Mouse (Mus musculus) fibroblast of lung, adult 2 months (primary cell): Measurements from ENCODE around the gene Ubl3.

Experiments
- DNase-seq: peaks from one replicate; pipeline ENCODE4 v3.0.0-alpha.2; 2011; ENCODE audit warnings: low read depth

Ubl3 gene

DNA sequence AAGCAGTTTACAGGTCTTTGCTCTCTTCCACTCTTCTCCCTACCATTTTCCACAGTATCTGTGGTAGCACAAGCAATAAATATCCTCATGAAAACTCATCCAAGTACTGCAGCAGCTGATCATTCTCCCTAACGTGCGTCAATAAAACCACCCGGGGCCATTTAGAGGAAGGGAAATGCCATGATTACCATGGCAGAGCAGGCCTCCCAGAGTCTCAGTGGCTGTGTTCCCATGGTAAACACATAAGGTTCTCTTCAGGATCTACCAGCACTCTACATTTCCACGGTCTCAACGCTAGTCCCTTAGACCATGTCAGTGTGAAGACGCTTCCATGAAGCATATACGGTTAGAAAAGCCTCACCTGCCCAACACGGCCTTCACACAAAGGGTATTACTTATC, 26.0 kb downstream of the Ubl3 start:
- no peak for DNase-seq

DNA sequence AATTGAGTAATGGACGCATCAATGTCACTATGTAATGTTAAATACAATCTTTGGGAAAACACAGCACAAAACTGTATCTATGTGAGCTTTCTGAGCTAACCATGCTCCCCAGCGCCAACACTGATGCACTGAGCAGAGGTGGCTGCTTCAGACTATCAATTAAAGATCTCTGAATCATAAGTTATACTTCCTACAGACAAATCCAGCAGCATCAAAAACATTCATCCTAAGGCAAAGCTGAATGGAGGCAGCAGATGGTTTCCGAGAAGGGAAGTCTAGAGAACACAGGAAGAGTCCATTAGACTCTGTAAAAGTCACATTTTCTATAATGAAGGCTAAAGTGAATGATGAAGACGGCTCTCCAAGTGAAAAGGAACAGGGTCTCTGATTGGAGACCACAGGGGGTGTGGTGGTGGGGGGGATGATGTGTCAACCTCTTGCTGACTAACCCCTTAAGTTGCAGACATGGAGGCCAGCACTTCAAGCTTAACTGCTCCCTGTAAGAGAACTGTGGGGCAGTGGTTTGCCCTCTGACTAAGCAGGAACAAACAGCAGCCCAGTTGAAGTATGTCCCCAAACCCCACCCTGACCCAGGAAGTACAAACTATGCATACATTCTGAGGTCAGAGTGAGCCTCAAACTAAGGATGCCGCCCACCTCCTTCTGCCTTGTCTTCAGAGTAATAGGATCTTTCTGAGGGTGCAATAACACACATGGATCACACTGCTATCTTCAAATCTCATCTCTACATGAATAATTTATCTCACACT, 29.2 kb downstream of the Ubl3 start:
- no peak for DNase-seq

DNA sequence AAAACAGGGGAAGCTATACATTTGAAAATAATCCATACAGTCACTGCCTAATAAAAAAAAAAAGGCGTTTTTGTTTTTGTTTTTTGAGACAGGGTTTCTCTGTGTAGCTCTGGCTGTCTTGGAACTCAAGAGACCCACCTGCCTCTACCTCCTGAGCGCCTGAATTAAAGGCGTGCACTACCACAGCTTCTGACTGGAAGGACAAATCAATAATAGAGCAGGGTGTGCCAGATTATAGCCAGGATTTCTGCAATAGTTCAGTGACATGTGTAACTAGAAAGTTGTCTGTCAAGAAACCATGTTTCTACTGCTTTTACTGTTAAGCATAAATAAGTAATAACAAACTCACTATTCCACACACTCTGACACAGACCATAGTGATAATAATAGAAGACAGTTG, 30.2 kb downstream of the Ubl3 start:
- no peak for DNase-seq

DNA sequence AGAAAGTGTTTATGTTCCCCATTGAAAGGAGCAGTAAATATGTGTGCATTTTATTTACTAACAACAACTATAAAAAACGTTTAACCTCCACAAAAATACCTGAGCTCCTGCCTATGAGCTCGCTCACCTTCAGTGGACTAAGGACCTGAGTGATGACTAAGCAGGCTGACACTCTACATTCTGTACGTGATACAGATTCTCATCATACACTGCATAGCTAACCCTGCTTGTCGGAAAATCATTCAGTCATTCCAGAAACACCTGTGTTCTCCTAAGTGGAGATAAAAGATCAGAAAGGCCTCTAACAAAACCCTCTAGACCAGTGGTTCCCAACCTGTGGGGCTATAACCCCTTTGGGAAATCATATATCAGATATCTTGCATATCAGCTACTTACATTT, 35.1 kb downstream of the Ubl3 start:
- no peak for DNase-seq

DNA sequence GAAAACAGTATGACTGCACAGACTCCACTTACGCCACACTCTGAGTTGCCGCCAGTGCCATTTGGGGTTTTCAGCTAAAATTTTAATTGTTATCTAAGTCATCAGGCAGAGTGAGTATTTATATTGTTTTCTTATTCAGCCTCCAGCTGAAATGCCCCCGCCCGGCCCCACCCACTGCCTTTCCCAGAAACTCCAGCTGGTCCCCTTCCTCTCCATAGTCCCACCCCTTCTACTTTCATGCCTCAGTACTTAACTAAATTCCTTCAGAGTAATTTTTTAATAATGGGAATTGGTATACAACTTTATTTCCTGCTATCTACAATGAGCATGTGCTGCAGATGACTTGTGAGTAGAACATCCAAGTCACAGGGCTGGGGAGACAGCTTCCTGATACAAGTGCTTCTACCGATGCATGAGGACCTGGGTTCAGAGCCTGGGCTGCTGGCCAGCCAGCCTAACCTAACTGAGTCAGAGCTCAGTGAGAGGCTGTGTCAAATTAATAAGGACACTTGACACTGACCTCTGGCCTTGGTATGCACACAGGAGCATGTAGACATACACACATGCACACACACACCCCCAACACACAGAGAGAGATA, 40.4 kb downstream of the Ubl3 start:
- DNase-seq: no peak

DNA sequence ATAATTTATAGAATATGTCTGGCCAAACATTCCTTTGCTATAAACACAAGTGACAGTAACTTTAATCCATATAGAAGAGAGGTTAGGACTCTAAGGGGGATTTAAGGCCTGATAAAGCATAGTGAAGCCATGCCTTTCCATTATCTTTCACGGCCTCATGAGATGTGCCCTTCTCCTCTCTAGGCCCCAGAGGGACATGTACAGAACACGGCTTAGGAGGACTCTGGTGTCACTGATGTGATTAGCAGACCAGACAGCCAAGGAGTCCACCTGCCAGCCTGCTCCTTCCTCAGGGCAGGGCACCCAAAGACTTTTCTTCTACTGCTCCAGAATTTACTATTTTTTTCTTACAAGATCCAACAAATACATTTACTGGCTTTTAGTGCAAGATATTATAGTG, 42.3 kb downstream of the Ubl3 start:
- no peak for DNase-seq

DNA sequence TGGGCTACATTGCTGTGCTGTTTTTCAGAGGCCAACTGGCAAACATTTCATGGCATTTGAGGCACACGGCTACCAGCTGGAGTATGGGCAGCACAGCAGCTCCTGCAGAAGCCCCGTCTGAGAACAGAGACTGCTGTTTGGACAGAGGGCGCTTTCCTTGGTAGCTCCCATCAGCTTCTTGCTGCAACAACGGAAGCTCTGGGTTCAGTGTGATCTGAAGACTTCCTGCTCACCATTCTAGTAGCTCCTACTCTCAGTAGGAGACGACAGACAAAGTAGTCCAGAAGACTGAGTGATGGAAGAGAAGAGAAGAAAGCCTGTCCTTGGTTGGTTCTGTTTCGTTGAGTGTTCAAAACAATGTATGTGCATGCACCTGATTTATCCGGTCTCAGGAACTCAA, 42.9 kb downstream of the Ubl3 start:
- DNase-seq: no peak

DNA sequence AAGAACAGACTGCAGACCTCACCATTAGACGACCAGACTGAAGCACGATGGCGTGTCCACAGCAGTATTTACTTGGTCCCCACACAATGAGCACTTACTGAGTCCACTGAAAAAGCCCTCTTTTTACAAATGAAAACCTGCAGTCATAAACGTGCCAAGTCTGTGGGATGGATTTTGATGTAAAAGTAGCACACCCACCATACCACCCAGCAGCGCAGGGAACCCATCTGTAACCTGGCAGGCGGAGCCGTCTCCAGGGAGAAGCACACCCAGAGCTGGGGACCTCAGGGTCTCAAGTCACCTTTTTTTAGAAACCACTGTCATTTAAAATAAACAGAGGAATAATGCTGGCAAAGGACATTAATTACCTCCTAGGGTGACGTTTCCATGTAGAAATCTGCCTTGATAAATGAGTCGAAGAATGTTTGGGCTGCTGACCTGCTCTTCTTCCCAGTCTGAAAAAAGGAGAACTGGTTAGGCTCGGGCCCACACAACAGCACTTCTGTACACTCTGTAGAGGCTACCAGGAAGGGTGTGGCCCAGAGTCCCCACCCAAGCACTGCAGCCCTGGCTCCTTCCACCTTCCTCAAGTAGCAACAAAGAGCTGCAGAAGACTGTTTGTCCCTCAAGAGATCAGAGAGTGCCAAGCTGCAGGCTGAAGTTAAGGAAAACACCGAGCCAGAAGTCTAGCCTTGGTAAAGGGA, 43.5 kb downstream of the Ubl3 start:
- no peak for DNase-seq

DNA sequence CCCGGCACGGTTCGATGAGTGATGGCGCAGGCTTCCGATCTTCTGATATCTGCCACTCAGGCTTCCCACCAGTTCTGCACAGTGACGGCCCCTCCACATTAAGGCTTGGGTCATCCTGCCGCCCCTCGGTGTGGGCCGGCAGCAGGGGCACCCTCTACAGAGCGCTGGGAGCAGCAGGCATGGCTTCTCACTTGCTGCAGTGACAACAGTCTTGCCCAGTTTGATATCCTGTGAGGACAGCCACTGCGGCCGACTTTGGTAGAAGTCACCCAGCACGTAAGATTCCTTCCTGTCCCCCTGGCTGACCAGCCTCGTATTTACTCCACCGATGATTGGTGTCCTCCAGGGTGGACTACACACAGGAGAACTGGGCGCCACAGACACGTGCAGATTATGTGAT, 47.2 kb downstream of the Ubl3 start:
- DNase-seq: no peak

DNA sequence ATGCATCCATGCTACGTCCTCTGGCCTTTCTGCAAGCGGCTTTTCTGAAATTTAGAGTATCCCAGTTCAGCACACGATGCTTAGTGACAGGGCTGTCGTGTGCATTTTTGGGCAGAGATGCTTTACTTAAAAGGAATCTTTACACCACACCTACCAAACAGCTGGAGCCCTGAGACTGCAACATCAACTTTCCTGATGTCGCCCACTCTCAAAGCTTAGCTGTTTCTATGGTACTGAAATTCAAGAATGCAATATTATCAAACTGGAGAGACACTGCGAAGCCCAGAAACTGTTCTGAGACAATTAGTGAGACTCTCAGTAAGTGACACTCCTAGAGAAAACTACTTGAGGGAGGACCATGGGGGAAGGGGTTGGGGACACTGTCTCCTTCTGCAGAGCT, 50.4 kb downstream of the Ubl3 start:
- DNase-seq: no peak

DNA sequence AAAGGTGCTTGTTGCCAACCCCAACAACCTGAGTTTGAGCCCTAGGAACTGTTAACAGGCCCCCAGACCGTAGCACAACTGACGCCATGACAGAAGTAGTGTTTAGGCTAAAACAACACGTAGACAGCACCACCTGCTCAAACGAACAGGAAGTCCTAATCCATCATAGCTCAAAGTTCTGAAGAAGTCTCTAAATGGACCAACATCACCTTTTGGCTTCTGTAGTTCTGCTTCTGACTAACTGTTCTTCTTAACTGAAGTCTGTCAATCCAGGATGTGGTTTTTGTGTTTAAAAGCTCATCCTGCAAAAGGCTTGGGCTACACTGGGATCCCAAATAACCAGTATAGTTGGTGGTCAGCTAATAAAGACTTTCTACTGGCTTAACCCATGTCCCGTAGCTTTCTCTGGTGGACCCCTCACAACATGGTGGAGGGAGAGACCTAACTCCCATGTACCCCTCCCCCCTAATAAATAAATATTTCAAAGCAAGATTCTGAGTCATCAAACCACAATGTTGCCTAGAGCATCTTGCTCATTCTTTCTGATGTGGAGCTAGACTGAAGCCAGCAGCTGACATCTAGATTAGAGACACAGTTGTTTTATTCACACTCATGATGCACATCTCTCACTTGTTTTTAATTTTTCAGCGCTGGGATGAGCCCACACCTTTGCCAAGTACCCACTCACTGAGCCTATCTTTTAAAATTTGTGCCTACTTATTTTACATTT, 51.2 kb downstream of the Ubl3 start:
- DNase-seq: no peak

DNA sequence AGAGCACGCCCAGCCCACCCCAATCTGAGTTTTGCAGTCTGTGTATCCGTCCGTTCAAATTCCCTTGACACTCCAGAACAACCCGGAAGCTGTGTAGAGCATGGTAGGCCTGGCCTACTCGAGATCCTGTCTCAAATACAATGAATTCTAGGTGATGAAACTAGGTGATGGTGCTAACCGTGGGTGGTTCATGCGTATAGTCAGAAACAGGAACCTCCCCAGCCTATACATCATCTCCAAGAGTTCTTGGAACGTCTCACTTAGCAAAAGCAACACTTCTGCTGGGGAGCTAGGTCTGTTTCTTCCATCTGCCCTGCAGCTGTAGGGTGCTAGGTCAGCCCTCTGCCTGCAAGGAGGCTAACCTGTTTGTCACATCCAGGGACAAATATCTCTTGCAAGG, 52.1 kb downstream of the Ubl3 start:
- no peak for DNase-seq

DNA sequence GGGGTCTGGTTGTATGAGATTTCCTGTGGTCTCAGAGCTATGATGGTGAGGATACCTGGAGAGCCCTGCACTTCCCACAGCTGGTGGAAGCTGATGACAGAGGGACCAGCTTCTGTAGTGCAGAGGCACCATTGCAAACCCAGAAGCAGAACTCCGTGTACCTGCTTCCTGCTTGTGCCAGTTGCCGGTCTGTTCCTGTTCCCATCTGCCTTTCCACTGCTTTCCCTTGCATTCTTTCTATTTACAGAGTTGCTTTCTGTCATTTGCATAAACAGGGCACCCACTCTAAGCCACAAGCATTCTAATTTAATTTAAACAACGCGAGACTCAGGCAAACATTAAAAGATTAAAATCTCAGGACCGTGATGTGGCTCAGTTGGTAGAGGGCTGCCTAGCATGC, 53.0 kb downstream of the Ubl3 start:
- no peak for DNase-seq

DNA sequence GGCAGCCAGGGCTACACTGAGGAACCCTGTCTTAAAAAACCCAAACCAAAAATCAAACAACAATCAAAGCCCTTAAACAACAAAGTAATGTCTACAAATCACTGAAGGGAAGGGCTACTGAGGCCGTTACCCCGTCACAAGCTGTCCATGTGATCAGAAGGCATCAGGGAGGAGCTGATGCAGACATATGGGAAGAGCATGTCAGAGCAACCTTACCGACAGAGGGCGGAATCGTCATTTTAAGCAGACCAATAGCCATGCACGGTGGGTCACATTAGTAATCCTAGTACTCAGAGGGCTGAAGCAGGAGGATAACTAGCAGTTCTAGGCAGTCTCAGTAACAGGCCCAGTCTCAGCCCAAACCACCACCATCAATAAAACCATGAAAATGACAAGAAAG, 56.6 kb downstream of the Ubl3 start:
- DNase-seq: no peak

DNA sequence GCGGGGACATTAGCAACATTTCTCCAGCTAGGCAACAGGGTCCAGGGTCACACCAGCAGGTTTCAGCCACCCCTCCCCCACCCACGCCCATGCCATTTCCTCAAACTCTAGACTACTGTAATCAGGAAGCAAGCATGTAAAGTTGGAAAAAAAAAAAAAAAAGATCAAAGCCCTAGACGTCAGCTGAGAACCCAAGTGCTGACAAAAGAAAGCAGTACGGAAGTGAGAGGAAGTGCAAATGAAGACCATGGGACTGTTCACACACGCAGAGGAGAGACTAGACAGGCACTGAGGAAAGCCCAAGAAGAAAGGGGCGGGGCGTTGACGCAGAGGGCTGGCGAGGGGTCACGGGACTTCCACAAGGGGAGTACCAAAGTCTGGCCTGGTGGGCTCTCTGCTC, 57.4 kb downstream of the Ubl3 start:
- DNase-seq: no peak

DNA sequence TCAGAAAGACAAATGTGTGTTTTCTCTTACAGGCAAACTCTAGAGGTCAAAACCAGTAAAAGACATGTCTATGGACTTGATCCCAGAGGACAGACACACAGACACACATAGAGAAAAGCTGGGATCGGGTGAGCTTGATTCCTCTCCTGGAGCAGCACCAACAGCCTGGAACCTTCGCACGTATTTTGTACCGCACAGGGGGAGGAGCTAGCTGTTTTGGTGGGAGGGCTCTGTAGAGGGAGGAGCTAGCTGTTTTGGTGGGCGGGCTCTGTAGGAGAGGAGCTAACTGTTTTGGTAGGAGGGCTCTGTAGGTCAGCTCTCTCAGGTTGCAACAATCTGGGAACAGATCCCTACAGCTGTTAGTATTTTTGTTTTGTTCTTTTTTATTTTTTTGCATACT, 58.3 kb downstream of the Ubl3 start:
- DNase-seq: no peak

DNA sequence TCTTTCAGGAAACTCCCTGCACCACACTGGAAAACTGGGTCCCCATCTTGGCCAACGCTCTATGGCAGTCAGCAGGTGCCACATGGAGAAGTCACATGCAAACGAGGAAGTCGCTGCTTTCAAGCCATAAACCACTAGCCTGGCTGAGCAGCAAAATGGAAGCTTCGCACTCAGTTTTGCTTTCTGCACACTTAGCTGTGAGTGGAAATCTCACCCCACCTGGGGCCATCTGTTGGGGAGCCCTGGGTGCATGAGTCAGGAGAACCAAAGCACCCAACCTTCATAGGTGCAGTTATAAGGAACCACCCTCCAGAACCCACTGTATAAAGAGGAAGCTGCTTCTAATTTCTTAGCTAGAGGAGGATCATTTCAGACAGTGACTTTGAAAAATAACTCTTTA, 59.6 kb downstream of the Ubl3 start:
- DNase-seq: no peak

DNA sequence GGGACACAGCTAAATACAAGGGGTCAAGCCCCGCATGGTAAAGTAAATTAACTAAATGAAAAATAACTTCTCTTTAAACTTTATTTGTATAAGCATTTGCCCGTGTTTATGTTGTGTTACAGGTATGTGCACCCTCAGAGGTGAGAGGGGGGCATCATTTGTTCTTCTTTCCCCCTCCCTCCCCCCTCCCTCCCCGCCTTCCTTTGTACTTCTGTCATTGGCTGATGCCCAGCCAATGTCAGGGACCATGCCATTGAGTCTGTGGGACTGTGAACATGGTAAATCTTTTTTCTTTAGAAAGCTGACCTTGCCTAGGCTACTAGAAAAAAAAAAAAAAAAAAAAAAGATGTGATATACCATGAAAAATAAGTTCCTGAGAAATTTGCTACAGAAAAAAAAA, 62.2 kb downstream of the Ubl3 start:
- no peak for DNase-seq

DNA sequence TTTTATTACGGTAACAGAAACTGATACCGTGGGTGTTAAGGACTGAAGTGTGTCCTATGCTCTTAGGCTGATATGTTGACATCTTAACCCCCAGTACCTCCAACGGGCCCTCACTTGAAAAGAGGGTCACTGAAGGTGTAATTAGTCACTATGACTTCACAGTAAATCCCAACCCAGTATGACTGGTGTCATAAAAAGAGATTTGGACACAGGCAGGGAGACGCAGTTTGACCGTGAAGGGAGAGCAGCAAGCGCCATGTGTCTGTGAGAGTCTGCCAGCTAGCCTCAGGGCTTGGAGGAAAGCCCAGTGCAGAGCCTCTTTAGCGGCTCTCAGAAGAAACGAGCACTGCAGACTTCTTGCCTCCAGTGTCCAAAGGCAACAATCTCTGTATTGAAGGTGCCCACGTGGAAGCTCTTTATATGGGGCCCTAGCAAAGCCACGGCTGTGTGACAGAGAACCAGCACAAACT, 62.8 kb downstream of the Ubl3 start:
- DNase-seq: peak; percentile 67

DNA sequence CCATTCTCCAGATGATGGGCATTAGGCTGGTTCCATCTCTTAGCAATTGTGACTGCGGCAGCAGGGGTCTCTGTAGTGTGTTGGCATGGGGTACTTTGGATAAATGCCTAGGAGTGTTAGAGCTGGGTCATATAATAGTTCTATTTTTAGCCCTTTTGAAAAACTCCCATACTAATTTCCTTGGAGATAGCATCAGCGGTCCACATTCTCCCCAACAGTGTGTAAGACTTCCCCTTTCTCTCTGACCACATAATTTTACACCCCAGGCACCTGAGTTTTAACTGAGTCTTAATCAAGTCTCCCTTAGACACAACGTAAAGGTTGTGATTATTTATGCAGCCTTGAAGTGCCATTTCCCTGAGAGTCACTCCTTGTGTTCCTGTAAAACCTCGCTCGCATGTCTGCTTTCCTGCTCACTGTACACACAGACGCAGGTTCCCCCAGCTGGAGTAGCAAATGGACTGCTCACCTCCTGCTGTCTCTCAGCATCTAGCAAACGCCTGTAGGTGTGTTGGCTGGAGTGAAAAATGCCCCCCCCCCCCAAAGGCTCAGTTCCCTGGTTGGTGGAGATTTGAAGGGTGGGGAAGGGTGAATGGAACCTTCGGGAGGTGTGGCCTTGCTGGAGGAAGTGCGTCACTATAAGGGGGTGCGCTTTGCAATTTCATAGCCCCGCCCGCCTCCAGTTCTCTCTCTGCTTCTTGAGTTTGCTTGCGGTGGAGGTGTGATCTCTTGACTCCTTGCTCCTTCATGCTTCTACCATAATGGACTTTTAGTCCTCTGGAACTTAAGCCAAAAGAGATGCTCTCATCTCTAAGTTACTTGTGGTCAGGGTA, 63.5 kb downstream of the Ubl3 start:
- DNase-seq: no peak

DNA sequence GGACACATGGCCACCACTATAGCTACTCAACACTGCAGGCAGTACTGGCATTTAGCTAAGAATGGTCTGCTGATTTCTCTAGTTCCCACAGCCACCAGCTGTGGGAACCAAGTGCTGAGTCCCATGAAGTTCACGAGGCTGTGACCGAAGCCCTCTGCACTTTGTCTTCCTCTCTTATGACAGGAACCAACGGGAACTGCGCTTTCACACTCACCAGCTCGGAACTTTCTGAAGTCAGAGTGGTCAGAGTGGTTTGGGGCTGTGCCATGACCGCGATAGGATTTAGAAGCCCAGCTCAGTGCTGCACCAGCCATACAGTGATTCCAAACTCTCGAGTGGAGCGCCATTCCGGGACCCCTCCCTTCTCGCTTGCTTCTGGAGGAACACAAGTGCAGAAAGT, 66.4 kb downstream of the Ubl3 start:
- no peak for DNase-seq

DNA sequence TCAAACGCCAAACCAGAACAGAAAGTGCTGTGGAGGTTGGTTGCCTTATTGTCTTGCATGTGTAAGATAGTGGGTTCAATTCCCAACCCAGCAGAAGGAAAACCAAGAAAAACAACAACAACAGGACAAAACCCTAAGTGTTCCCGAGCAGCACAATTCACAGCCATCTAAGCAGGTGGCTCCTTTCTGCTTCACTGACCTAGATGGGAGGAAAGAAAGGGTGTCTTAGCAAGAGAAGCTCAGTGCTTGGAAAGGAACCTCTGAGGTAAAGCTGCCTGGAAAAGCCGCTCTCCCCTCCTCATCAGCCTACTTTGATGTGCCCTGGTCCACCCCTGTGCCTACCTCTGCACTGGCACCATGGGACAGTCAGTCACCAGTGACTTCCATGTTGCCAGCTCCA, 70.8 kb downstream of the Ubl3 start:
- no peak for DNase-seq
